Mouse (Mus musculus): ENCODE measurements around the gene Arrdc2.

The Arrdc2 gene

GRCm38 (mm10) chr8:70839408-70840351, at the start of gene Arrdc2:
Gene Arrdc2, minus strand, starts transcription at chr8:70839720.
- DNase-seq: peak; percentile 96 to 97

GRCm38 (mm10) chr8:70887669-70888068, 48.1 kb upstream of the Arrdc2 start:
- no peak for DNase-seq

GRCm38 (mm10) chr8:70885612-70886011, 46.1 kb upstream of the Arrdc2 start:
- DNase-seq: no peak

DNA sequence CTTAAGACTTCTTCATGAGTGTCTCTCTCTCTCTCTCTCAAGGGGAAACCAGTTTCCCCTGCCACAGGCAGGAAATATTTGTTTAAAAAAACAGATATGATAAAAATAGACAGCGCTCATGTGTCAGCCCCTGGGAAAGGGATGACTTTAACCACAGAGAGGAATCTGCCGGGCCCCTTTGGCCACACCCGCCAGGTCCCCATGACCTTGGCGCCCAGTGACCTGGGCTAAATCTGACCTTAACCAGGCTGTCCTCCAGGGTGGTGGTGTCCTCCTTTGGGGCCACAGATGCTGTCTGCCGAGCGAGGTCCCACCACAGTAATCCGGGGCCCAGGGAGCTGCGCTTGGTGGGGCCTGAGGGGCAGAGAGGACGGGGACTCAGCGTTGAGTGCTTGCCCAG, 45.2 kb upstream of the Arrdc2 start:
- DNase-seq: no peak

GRCm38 (mm10) chr8:70884186-70884585, 44.7 kb upstream of the Arrdc2 start:
- no peak for DNase-seq

DNA sequence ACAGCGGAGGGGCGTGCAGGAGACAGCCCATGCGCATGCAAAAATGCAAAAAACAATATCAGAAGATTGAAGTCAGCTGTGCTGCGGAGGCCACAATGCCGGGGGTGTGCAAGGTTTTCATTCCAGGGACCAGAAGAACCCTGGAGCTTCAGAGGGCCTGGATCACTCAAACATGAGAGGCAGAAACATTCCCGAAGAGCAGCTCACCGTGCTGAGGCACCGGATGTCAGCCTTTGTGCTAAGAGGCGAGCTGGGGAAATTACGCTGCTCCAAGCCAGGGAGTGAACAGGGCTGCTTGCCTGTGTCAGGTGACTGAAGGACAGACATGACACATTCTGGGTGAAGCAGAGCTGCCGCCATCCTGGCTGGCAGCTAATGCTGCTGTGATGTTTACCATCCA, 41.0 kb upstream of the Arrdc2 start:
- DNase-seq: peak; percentile 38 to 50

GRCm38 (mm10) chr8:70880126-70880525, 40.6 kb upstream of the Arrdc2 start:
- peak; percentile 95 for DNase-seq

- peak; percentile 56 to 60 for DNase-seq
These were observed 40.0 kb upstream of the Arrdc2 start for GRCm38 (mm10) chr8:70879500-70879899.

- peak in 1 of 2 experiments; percentile 3 for DNase-seq
These were observed 38.7 kb upstream of the Arrdc2 start for GRCm38 (mm10) chr8:70878178-70878577.

DNA sequence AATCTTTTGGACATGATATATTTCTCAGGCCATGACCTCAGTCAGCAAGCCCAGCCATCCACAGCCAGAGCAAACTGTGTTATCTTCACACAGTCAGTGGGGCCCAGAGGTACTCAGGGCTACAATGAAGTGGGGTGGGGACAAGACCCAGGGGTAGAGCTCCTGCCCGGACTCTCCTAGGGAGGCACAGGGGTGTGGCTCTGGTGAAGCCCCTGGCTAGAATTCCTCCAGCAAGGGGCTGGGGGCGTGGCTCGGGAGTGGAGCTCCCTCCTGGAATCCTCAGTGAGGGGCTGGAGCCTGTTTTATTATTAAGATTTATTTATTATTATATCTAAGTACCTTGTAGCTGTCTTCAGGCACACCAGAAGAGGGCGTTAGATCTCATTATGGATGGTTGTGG, 36.9 kb upstream of the Arrdc2 start:
- DNase-seq: no peak

- no peak for DNase-seq
These were observed 34.9 kb upstream of the Arrdc2 start for GRCm38 (mm10) chr8:70874441-70874840.

GRCm38 (mm10) chr8:70873364-70873985, 34.0 kb upstream of the Arrdc2 start, which contains the start of gene Ccdc124:
Gene Ccdc124, minus strand, starts transcription at chr8:70873935.
- DNase-seq: peak; percentile 95 to 96

- no peak for DNase-seq
These were observed 33.3 kb upstream of the Arrdc2 start for GRCm38 (mm10) chr8:70872643-70873363.

DNA sequence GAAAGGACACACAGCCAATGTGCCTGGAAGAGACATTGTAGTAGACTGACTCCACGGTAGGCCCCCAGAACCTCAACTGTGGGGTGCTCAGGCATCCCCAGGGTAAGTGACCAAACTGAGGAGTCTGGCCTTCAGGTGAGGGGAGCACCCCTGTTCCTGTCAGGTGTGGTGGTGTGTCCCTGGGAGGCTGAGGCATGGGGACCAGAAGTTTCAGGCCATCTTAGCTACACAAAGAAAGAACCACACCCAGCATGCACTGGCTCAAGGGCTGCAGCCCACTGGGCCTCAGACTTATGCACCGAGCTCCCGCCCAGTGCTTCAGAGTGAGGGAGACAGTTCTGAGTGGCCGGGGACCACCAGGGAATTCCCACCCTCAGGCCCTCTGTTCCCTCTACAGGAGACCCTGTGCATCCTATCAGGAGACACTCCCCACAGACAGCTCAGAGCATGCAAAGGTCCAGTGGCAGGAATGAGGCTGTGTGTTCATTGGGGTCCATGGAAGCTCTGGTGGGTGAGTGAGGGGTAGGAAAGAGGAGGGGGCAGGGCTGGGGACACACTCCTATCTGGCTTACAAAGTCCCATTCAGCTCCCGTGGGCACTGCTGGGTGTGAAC, 31.8 kb upstream of the Arrdc2 start:
- no peak for DNase-seq

- DNase-seq: peak; percentile 73 to 74
These were observed 30.1 kb upstream of the Arrdc2 start for GRCm38 (mm10) chr8:70869601-70870041.

- no peak for DNase-seq
These were observed 29.7 kb upstream of the Arrdc2 start for GRCm38 (mm10) chr8:70869199-70869571.

DNA sequence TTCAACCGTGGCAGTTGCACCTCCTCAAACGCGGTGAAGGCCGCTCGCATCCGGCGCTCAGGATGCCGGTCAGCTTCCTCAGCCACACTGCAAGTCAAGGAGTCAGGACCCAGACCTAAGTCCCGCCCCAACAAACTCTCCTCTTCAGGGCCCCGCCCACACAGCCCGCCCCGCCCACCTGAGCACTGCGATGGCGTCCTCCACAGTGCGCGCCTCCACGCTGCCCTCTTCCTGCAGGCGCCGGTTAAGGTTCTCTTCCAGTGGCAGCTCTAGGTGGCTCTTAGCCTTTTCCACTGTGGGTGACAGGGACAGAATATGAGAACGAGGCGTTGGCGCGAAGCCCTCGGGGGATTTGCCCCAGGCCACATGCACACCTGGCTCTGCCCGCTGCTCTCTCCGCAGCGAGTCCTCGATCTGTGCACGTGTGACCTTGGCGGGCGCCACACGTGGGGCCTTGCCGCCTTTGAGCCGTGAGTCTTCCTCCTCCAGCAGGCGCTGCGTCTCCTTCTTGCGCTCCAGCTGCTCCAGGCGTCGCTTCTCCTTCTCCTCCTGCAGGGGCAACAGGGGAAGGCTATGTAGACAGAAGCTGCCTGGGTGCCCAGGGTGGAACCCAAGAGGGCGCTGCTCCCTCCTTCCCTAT, 29.2 kb upstream of the Arrdc2 start:
- DNase-seq: no peak

- DNase-seq: no peak
These were observed 27.0 kb upstream of the Arrdc2 start for GRCm38 (mm10) chr8:70866566-70866965.

GRCm38 (mm10) chr8:70866001-70866520, 26.5 kb upstream of the Arrdc2 start:
- DNase-seq: no peak

GRCm38 (mm10) chr8:70865350-70866000, 26.0 kb upstream of the Arrdc2 start:
- peak; percentile 99 for DNase-seq

- peak in 1 of 2 experiments; percentile 42 for DNase-seq
These were observed 25.2 kb upstream of the Arrdc2 start for GRCm38 (mm10) chr8:70864712-70865221.
